Mouse (Mus musculus) macrophage (primary cell): ENCODE results near the gene Trcg1. TPM values are rescaled to one million over a fixed set of nuclear protein-coding genes. Genes with fewer than 3 reads are reported as not detected.
"Not testable (repeated sequence)": the region's sequence is repeated elsewhere in the genome, so short reads cannot be mapped to it uniquely, and the experiment has no call there.

ENCODE experiments used
- H3K27ac ChIP-seq: fragments of 350-480 bp; formaldehyde crosslinking; 2 replicates; pipeline ENCODE4 v1.9.0; 2021
- H3K36me3 ChIP-seq: fragments of 350-480 bp; formaldehyde crosslinking; 2 replicates; pipeline ENCODE4 v1.9.0; 2021; ENCODE audit errors: inconsistent target
- H3K4me3 ChIP-seq: fragments of 350-480 bp; formaldehyde crosslinking; 2 replicates; pipeline ENCODE4 v1.9.0; 2021; ENCODE audit errors: inconsistent target
- H3K79me2 ChIP-seq: fragments of 350-480 bp; formaldehyde crosslinking; 2 replicates; pipeline ENCODE4 v1.9.0; 2021; ENCODE audit errors: inconsistent target
- WGBS: methylation state at CpG from one replicate; pipeline ENCODE4 v1.1.7; 2026; ENCODE audit warnings: inconsistent platforms; ENCODE audit not compliant: missing documents; 5-methylcytosine and 5-hydroxymethylcytosine counted together
- polyA plus RNA-seq: library from polyadenylated mRNA; stranded (reverse); fragments of 250-400 nt; gene quantifications from 3 replicates; pipeline ENCODE4 v1.2.4, GENCODE M21; 2018; ENCODE audit warnings: inconsistent platforms
- total RNA-seq, 78 experiments: library from RNA; depleted of rRNA; stranded (reverse); fragments of 250-400 nt; gene quantifications; 1 replicate in 9 of 78; 2 replicates in 24 of 78; 3 replicates in 43 of 78; 4 replicates in 2 of 78; pipeline ENCODE4 v1.2.4; 2018; ENCODE audit warnings: inconsistent platforms in 56 of 78

Gene Trcg1
- total RNA-seq (2018; cell fraction: chromatin; rRNA removed), result not detected
- not detected for total RNA-seq (2018; cell fraction: cytosol; rRNA removed)
- not detected for total RNA-seq (2018; cell fraction: nucleus; rRNA removed)
- not detected in 3 replicates for polyA plus RNA-seq

DNA sequence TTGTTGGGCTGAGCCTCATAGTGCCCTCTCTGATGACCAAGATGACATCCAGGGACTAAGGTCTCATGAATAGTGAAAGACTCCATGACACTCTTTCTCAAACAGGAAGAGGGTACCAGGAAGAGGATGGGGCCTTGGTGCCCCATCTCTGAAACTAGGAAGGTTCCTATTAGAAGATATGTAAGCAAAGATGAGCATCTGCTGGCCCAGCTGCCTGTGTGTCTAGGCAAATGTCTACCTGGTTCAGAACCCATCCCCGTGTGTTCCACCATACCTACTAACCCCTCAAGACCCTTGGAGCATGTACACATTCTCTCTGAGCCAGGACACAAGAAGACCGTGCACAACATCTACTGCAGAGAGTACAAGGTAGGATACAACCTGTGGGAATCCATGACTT, at the start of gene Trcg1:
Gene Trcg1, plus strand, starts transcription at position 301 of the 400 bp plus-strand sequence.
- 100% methylated on average over 2 of the region's 2 CpGs for WGBS
- Histone ChIP-seq H3K79me2 (no peaks in the 10 kb centered on the region), H3K4me3 (no peak within 1 kb of the TSS), H3K36me3 (no peaks in the 10 kb centered on the region), H3K27ac (no peak within 1 kb of the TSS)

DNA sequence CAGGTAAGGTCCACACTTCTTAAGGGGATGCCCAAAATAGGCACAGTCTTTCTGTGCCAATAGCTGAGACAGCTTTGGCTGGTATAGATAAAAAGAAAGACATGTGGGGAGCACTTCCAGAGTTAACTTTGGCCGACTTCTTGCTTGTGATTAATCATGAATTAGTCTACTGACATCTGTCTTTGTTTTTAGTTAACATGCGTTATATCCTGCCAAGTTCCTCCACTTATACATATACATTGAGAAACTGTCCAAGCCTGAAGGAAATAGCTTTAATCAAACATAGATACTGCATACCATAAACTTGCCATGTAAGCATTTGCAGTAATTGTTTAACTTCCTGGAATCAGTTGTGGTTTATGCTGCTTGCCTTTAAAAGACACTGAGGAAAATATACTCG, 39.6 kb upstream of the Trcg1 start:
- H3K27ac ChIP-seq, result no peak overlapping the region
- H3K4me3 ChIP-seq, result no peak overlapping the region
- no peaks in the 10 kb centered on the region for H3K79me2 ChIP-seq
- no peaks in the 10 kb centered on the region for H3K36me3 ChIP-seq
- WGBS, result 92% methylated on average over 3 of the region's 3 CpGs

DNA sequence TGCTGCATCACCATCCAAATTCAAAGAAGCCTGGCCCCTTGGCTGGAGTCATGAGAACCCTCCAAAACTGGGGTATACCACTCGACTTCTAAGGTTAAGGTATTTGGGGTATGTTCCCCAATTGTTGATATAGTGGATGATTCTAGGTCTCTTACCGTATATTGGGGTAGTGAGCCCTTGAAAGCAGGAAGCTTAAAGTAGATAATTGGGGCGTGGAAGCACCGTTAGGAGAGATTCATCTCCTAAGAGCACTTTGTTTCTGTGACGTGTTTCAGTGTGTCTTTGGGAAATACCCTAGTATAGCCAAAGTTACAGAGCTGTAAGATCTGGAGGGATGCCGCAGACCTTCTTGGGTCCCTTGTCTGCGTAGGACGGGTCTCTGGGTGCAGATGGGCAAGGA, 38.9 kb upstream of the Trcg1 start:
- H3K79me2 ChIP-seq, result no peaks in the 10 kb centered on the region
- WGBS, result 90% methylated on average over 8 of the region's 8 CpGs
- H3K36me3 ChIP-seq, result no peaks in the 10 kb centered on the region
- H3K4me3 ChIP-seq, result no peak overlapping the region
- no peak overlapping the region for H3K27ac ChIP-seq

DNA sequence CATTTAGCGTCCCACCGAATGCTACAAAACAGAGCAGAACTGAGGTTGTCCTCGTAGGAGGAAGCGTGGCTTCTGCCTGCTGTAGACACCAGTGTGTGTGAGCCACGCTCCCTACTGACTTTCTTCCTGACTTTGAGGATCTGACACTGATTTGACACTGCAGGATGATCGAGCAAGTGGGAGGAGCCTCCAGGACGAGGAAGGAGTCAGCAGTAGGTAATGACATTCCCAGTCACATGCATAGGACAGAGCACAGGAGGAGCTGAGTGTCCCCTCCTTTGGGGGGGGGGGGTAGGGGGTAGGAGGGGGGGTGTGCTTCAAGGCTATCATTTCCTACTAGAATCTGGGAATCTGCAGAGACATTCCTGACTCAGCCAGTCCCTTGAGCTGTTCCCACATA, 33.4 kb upstream of the Trcg1 start:
- 61% methylated on average over 7 of the region's 7 CpGs for WGBS
- Histone ChIP-seq H3K4me3 (no peak overlapping the region), H3K36me3 (no peaks in the 10 kb centered on the region), H3K79me2 (no peaks in the 10 kb centered on the region), H3K27ac (no peak overlapping the region)

DNA sequence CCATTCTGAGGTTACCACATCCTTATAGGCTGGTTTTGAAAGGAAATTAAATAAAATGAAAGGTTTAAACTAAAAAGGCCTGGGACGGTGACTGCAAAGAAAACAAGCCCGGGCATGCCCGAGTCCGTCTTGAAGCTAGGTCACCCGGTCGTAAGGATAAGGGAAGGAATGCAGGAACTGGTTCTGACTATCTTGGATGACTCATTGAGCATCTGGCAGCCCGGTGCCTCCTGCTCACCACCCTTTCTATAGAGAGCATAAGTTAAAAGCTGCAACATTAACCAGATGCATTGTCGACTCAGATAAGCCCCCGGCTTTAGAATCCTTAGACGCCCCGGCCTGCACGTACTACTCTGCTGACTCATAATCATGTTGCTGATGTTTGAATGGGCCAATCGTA, 32.8 kb upstream of the Trcg1 start:
- H3K36me3 ChIP-seq, H3K4me3 ChIP-seq, H3K27ac ChIP-seq, H3K79me2 ChIP-seq: not testable (repeated sequence)
- WGBS, result 78% methylated on average over 11 of the region's 13 CpGs

DNA sequence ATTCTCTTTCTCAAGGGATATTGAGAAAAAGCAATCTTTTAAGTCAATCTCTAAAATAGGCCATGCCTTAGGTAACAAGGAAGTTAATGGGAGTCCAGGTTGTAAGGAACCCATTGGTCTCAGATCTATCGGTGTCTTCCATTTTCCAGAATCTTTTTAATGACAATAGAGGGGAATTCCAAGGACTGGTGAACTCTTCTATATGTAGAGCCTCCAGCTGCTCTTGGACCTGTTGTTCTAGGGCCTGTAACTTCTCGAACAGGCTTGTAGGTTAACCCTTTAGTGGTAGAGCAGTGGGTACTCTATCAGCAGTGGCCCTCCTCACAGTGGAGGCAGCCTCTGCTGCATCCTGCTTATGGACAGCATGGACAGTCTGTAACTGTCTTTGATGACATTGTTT, 29.5 kb upstream of the Trcg1 start:
- Histone ChIP-seq H3K27ac (no peak overlapping the region), H3K79me2 (no peaks in the 10 kb centered on the region), H3K4me3 (no peak overlapping the region), H3K36me3 (no peaks in the 10 kb centered on the region)
- WGBS, result 67% methylated on average over 2 of the region's 2 CpGs

DNA sequence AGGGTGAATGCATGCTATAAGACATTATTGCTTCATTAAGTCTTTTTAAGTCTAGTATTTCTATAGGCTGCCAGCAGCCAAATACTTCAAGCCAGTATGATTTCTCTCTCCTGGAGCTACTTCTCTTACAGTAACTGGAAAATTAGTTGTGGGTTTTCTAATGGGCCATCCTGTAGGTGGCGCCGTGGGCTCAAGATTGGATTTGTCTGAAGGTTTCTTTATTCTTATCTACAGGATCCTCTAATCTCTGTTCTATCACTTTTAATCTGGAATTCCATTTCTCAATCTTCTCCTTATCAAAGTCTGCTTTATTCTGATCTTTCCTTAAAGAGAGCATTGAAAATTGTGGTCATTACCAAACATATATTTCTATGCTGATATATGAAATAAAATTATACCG, 27.0 kb upstream of the Trcg1 start:
- 33% methylated on average over 3 of the region's 3 CpGs for WGBS
- Histone ChIP-seq H3K4me3 (no peak overlapping the region), H3K36me3 (no peaks in the 10 kb centered on the region), H3K27ac (no peak overlapping the region), H3K79me2 (no peaks in the 10 kb centered on the region)

DNA sequence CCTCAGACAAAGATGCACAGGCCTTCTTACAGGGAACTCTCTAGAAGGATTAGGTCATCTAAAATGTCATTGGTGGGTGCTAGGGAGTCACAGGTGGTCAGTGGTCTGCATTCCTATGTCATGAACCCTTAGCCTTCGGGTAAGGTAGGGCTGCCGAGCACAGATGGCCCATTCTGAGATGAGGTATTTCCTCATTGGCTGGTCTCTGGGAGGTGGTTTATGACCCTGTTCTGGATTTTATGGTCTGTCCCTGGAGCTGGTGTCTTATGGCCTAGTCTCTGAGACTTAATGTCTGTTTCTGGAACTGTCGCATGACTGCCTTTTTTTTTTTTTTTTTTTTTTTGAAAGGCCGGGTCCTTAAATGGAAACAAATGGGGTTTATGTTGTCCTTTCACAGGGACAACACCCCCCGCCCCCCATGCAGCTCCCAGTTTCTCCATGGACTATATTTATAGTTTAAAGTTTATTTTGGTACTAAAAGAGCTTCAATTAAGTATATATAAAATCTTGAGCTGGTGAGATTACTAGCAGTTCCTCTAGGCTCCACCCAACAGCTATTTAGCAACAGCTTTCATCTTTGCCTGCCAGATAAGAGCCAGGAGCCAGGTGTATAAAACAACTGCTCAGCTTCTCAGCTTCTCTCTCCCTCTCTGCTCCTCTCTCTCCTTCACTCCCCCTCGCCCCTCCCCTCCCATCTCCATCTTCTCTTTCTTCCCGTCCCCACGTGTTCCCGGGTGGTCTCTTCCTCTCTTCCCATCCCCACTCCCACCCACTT, 23.7 kb upstream of the Trcg1 start:
- no peaks in the 10 kb centered on the region for H3K36me3 ChIP-seq
- 80% methylated on average over 9 of the region's 9 CpGs for WGBS
- no peak overlapping the region for H3K27ac ChIP-seq
- H3K4me3 ChIP-seq, result no peak overlapping the region
- H3K79me2 ChIP-seq, result no peaks in the 10 kb centered on the region

DNA sequence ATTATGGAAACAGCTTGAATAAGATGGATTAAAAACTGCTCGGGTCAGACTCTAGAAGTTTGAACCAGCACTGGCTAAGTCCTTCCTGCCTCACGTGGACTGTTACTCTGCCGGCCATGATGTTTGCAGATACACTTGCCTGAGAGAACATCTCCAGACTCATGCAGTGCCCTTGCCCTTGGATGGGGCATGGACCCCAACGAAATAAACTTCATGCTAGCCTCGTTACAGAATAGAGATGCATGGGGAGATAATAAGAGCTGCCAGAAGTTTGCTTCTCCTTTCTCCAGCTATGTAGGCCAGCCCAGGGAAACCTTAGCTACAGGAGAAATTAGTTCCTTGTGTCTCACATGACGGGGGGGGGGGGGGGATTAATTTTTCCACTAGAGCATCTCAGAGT, 21.9 kb upstream of the Trcg1 start:
- Histone ChIP-seq H3K27ac (no peak overlapping the region), H3K79me2 (no peaks in the 10 kb centered on the region), H3K4me3 (no peak overlapping the region), H3K36me3 (no peaks in the 10 kb centered on the region)
- 68% methylated on average over 6 of the region's 6 CpGs for WGBS

DNA sequence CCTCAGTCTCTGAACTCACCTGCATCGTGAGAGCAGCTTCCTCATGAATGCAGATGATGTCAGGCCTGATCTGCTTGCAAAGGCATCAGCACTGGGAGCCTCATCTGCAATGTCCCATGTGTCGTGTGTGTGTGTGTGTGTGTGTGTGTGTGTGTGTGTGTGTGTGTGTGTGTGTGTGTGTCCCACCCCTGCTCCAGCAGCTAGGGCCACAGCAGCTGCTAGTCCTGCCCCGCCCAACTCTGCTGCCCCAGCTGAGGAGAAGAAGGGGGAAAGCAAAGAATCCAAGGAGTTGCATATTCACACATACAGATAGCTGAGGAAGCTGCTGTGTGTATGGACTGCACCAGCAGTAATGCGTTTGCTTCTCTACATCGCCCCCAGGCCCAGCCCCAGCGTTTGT, 19.1 kb upstream of the Trcg1 start:
- Histone ChIP-seq H3K79me2 (no peaks in the 10 kb centered on the region), H3K27ac (no peak overlapping the region), H3K4me3 (no peak overlapping the region), H3K36me3 (no peaks in the 10 kb centered on the region)
- WGBS, result 89% methylated on average over 6 of the region's 6 CpGs

DNA sequence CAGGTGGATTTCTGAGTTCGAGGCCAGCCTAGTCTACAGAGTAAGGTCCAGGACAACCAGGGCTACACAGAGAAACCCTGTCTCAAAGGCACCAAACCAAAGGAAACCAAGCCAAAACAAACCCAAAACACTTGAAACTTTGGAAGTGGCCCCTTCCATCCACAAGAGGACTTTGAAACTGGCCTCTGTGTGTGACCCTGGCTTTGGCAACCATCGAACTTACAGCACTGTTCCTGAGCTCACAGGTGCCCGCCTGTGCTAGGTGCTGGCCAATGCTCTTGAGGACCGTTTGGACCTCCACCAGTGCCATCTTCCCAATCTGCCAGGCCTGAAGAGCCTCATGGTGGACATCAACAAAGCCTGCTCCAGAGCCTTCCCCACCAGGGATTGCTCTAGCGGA, 17.6 kb upstream of the Trcg1 start:
- 94% methylated on average over 5 of the region's 5 CpGs for WGBS
- no peak overlapping the region for H3K27ac ChIP-seq
- H3K4me3 ChIP-seq, result no peak overlapping the region
- H3K36me3 ChIP-seq, result no peaks in the 10 kb centered on the region
- no peaks in the 10 kb centered on the region for H3K79me2 ChIP-seq

DNA sequence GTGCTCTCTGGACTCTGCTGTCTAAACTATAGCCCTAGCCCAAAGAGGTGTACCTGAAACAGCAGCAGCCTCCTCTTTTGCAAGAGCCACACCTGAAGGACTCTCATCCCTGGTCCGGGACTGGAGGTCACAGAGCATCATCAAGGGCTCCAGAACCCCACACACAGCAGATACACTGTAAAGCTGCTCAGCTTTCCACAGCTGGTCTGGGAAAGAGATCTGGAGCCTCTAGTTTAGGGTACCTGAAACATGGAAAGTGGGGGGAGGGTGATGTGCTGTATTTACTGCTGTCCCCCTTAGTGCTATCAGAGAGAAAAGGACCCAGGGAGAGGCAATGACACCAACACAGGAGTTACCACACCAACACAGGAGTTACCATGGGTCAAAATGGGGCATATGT, 16.8 kb upstream of the Trcg1 start:
- no peaks in the 10 kb centered on the region for H3K36me3 ChIP-seq
- H3K79me2 ChIP-seq, result no peaks in the 10 kb centered on the region
- WGBS, result 93% methylated on average over 1 of the region's 1 CpGs
- no peak overlapping the region for H3K4me3 ChIP-seq
- no peak overlapping the region for H3K27ac ChIP-seq

DNA sequence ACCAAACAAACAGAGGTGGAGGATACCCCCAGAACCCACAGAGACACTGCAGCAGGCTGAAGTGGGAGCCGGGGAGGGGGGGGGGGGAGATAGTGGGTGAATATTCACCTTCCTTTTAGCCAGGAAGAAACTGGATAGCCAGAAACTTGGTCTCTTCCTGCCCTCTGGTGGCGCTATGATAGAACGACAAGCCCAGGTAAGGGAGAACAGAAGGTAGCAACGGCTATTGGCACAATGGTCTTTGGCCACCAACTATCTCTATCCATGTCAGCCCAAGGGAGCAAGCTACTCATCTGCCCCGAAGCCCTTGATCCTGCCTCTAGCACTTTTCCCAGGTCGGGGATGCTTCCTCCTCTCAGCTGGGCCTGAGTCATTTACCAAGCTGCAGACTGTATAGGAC, 16.0 kb upstream of the Trcg1 start:
- H3K79me2 ChIP-seq, result no peaks in the 10 kb centered on the region
- no peak overlapping the region for H3K4me3 ChIP-seq
- 37% methylated on average over 5 of the region's 6 CpGs for WGBS
- no peaks in the 10 kb centered on the region for H3K36me3 ChIP-seq
- no peak overlapping the region for H3K27ac ChIP-seq

DNA sequence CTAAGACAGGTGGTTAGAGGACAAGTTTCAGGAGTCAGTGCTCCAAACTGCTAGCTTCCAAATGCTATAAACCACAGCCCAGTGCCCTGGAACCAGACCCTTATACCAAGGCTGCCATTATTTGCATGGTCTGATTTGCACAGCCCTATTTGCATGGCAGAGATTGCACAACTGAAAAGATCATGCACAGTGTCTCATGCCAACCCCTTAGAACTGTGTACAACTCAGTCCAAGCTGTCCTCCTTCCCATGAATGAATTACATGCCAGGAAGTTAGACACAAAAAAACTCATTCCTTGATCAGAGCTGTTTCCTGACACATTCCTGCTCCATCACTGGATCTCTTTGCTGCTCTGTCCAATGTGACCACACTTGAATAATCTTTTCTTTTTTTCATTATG, 13.0 kb upstream of the Trcg1 start:
- H3K4me3 ChIP-seq, result no peak overlapping the region

DNA sequence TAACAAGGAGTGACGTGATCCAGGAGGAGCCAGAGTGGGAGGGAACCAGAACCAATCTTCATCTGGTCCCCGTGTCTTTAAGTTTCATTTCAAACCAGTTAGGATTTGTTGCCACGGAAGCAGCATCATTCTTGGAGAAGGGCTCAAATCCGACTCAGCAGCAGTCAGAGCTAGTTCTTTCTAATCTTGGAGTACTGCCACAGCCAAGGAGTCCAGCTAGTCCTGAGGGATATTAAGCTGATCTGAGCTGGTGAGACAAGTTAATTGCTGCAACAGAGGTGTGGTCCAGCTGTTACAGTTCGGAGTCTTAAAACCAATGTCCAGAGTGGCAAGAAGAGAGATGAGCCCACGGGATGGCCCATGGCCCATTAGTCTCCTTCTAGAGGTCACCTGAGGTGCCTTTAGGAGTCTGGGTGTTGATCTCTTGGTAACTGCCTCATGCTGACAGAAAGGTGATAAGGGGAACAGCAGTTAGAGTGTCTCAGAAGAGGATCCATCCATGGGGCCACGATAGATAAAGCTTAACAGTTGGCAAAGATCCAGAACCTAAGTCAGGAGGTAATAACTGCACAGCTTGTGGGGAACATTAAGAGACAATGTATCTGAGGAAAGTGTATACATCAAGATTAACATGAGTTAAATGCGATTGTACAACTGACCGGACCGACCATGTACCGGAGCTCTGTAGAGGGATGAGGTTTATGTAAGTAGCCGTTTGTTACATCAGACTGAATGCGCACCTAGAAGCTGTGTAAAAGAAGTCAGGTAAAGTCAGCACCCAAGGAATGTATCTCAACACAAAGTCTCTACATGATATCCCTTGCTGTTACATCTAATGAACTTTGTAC, 10.4 kb upstream of the Trcg1 start:
- no peaks in the 10 kb centered on the region for H3K79me2 ChIP-seq
- WGBS, result 94% methylated on average over 13 of the region's 13 CpGs
- no peaks in the 10 kb centered on the region for H3K36me3 ChIP-seq
- H3K4me3 ChIP-seq, result no peak overlapping the region
- no peak overlapping the region for H3K27ac ChIP-seq

More for the DNA sequence above, 13.0 kb upstream of the Trcg1 start:
- Histone ChIP-seq H3K36me3 (no peaks in the 10 kb centered on the region), H3K27ac (no peak overlapping the region), H3K79me2 (no peaks in the 10 kb centered on the region)
